Mouse (Mus musculus) c-Kit-positive CD71-positive TER-119-positive erythroid progenitor cells, embryonic 14.5 days (primary cell): ENCODE results near the gene Ifitm10.
"Not testable (repeated sequence)": the region's sequence is repeated elsewhere in the genome, so short reads cannot be mapped to it uniquely, and the experiment has no call there.

ENCODE experiments used
- DNase-seq: peaks from one replicate; pipeline ENCODE4 v3.0.0-alpha.2; 2013; ENCODE audit warnings: low spot score

The Ifitm10 gene

GRCm38 (mm10) chr7:142373641-142374412 lies at the start of gene Ifitm10:
Ifitm10 (minus strand) TSS chr7:142373753.
- no peak for DNase-seq

- DNase-seq: no peak
Measured at GRCm38 (mm10) chr7:142421826-142422225, 48.3 kb upstream of the Ifitm10 start.

- peak; percentile 69 for DNase-seq
Measured at GRCm38 (mm10) chr7:142419887-142420286, 46.3 kb upstream of the Ifitm10 start.

GRCm38 (mm10) chr7:142418679-142419078 lies 45.1 kb upstream of the Ifitm10 start:
- DNase-seq: no peak

- no peak for DNase-seq
Measured at GRCm38 (mm10) chr7:142418027-142418426, 44.5 kb upstream of the Ifitm10 start.

GRCm38 (mm10) chr7:142416225-142416624 lies 42.7 kb upstream of the Ifitm10 start:
- DNase-seq: no peak

- no peak for DNase-seq
Measured at GRCm38 (mm10) chr7:142415314-142415713, 41.8 kb upstream of the Ifitm10 start.

GRCm38 (mm10) chr7:142413285-142413684 lies 39.7 kb upstream of the Ifitm10 start:
- DNase-seq: no peak

- DNase-seq: no peak
Measured at GRCm38 (mm10) chr7:142409603-142410002, 36.0 kb upstream of the Ifitm10 start.

GRCm38 (mm10) chr7:142408686-142409085 lies 35.1 kb upstream of the Ifitm10 start:
- DNase-seq: no peak

GRCm38 (mm10) chr7:142407935-142408334 lies 34.4 kb upstream of the Ifitm10 start:
- no peak for DNase-seq

GRCm38 (mm10) chr7:142405134-142405533 lies 31.6 kb upstream of the Ifitm10 start:
- DNase-seq: not testable (repeated sequence)

- no peak for DNase-seq
Measured at GRCm38 (mm10) chr7:142403591-142403990, 30.0 kb upstream of the Ifitm10 start.

- no peak for DNase-seq
Measured at GRCm38 (mm10) chr7:142400750-142401142, 27.2 kb upstream of the Ifitm10 start.

GRCm38 (mm10) chr7:142400112-142400749 lies 26.7 kb upstream of the Ifitm10 start:
- no peak for DNase-seq

- no peak for DNase-seq
Measured at GRCm38 (mm10) chr7:142399250-142399649, 25.7 kb upstream of the Ifitm10 start.

GRCm38 (mm10) chr7:142398052-142398451 lies 24.5 kb upstream of the Ifitm10 start:
- DNase-seq: no peak

GRCm38 (mm10) chr7:142396611-142397010 lies 23.1 kb upstream of the Ifitm10 start:
- DNase-seq: no peak

- DNase-seq: no peak
Measured at GRCm38 (mm10) chr7:142395472-142395871, 21.9 kb upstream of the Ifitm10 start.

- DNase-seq: no peak
Measured at GRCm38 (mm10) chr7:142394261-142395190, 21.0 kb upstream of the Ifitm10 start.

- DNase-seq: peak; percentile 93
Measured at GRCm38 (mm10) chr7:142393191-142393590, 19.6 kb upstream of the Ifitm10 start.

- DNase-seq: no peak
Measured at GRCm38 (mm10) chr7:142391609-142392008, 18.1 kb upstream of the Ifitm10 start.
